Mouse (Mus musculus): ENCODE measurements around the gene Gsdma2.
A peak's percentile ranks its signal among the peaks of the same experiment; 100 is the strongest.
"Not testable (repeated sequence)": the region's sequence is repeated elsewhere in the genome, so short reads cannot be mapped to it uniquely, and the experiment has no call there.

The Gsdma2 gene

GRCm38 (mm10) chr11:98646459-98646858 lies at the start of gene Gsdma2:
TSS of gene Gsdma2 (plus strand) at chr11:98646759.
- no peak for DNase-seq

- no peak for DNase-seq
Observed at GRCm38 (mm10) chr11:98597363-98597762, 49.2 kb upstream of the Gsdma2 start.

GRCm38 (mm10) chr11:98597991-98598390 lies 48.6 kb upstream of the Gsdma2 start, which contains the start of gene Lrrc3c:
TSS of gene Lrrc3c (plus strand) at chr11:98598291.
- no peak for DNase-seq

- DNase-seq, result peak; percentile 75
Observed at GRCm38 (mm10) chr11:98598851-98599290, 47.7 kb upstream of the Gsdma2 start.

- no peak for DNase-seq
Observed at GRCm38 (mm10) chr11:98599291-98599690, 47.3 kb upstream of the Gsdma2 start.

GRCm38 (mm10) chr11:98602090-98602690 lies 44.4 kb upstream of the Gsdma2 start:
- DNase-seq, result no peak

GRCm38 (mm10) chr11:98603953-98604352 lies 42.6 kb upstream of the Gsdma2 start:
- DNase-seq, result no peak

- DNase-seq, result not testable (repeated sequence)
Observed at GRCm38 (mm10) chr11:98604911-98605310, 41.6 kb upstream of the Gsdma2 start.

GRCm38 (mm10) chr11:98606763-98607162 lies 39.8 kb upstream of the Gsdma2 start:
- no peak for DNase-seq

GRCm38 (mm10) chr11:98620791-98621190 lies 25.8 kb upstream of the Gsdma2 start:
- no peak for DNase-seq

GRCm38 (mm10) chr11:98623981-98624380 lies 22.6 kb upstream of the Gsdma2 start:
- DNase-seq, result not testable (repeated sequence)

- DNase-seq, result not testable (repeated sequence)
Observed at GRCm38 (mm10) chr11:98624381-98624780, 22.2 kb upstream of the Gsdma2 start.

- no peak for DNase-seq
Observed at GRCm38 (mm10) chr11:98625611-98626410, 20.7 kb upstream of the Gsdma2 start, which contains the start of the genes Gm12355 and Gsdma3. TSS of gene Gm12355 (minus strand) at chr11:98625661. TSS of gene Gsdma3 (plus strand) at chr11:98626360.

GRCm38 (mm10) chr11:98628706-98629105 lies 17.9 kb upstream of the Gsdma2 start:
- no peak for DNase-seq

- no peak for DNase-seq
Observed at GRCm38 (mm10) chr11:98630646-98631045, 15.9 kb upstream of the Gsdma2 start.

- DNase-seq, result peak; percentile 4
Observed at GRCm38 (mm10) chr11:98635312-98635970, 11.1 kb upstream of the Gsdma2 start.

- DNase-seq, result no peak
Observed at GRCm38 (mm10) chr11:98637501-98637900, 9.1 kb upstream of the Gsdma2 start.

- no peak for DNase-seq
Observed at GRCm38 (mm10) chr11:98640091-98640490, 6.5 kb upstream of the Gsdma2 start.

- no peak for DNase-seq
Observed at GRCm38 (mm10) chr11:98644757-98645156, 1.8 kb upstream of the Gsdma2 start.

- no peak for DNase-seq
Observed at GRCm38 (mm10) chr11:98645946-98646345, 613 bp upstream of the Gsdma2 start.

GRCm38 (mm10) chr11:98655076-98655475 lies 8.5 kb downstream of the Gsdma2 start:
- DNase-seq, result not testable (repeated sequence)

GRCm38 (mm10) chr11:98660517-98660916 lies 14.0 kb downstream of the Gsdma2 start:
- no peak for DNase-seq

- DNase-seq, result no peak
Observed at GRCm38 (mm10) chr11:98664091-98664490, 17.5 kb downstream of the Gsdma2 start, which contains the start of gene Gsdma. TSS of gene Gsdma (plus strand) at chr11:98664351.
